Mouse (Mus musculus) G1E (cell line): ENCODE results near the gene Adgrb2. TPM values are rescaled to one million over a fixed set of nuclear protein-coding genes. Genes with fewer than 3 reads are reported as not detected.

Experiments
- ATAC-seq: 2 replicates; pipeline ENCODE4 v1.8.0; 2016; ENCODE audit warnings: mild to moderate bottlenecking; ENCODE audit not compliant: insufficient number of reproducible peaks, poor library complexity, low FRiP score, severe bottlenecking; ENCODE audit errors: extremely low read depth
- DNase-seq: peaks from one replicate; pipeline ENCODE4 v3.0.0; 2012; ENCODE audit warnings: low spot score
- H3K27me3 ChIP-seq: 2 replicates; pipeline ENCODE4 v1.6.1; 2012; ENCODE audit warnings: mild to moderate bottlenecking, low read length, inconsistent platforms; ENCODE audit not compliant: insufficient read depth
- H3K36me3 ChIP-seq: replicated peaks from 2 replicates; pipeline ENCODE3; 2012; ENCODE audit warnings: mild to moderate bottlenecking, inconsistent platforms
- H3K4me1 ChIP-seq: 2 replicates; pipeline ENCODE4 v1.6.1; 2012; ENCODE audit warnings: low read depth, low read length, inconsistent platforms, mixed read lengths; ENCODE audit not compliant: insufficient read depth
- H3K4me3 ChIP-seq: 2 replicates; pipeline ENCODE4 v1.5.1; 2012; ENCODE audit warnings: low read depth, mild to moderate bottlenecking, inconsistent platforms, low read length, moderate library complexity, mixed read lengths
- H3K9me3 ChIP-seq: replicated peaks from 2 replicates; pipeline ENCODE4 v1.6.1; 2012; ENCODE audit warnings: inconsistent platforms
- CTCF ChIP-seq: IDR thresholded peaks from 2 replicates; pipeline ENCODE4 v1.5.1; 2012; ENCODE audit warnings: low read depth, low read length, inconsistent platforms, mixed read lengths
- GATA1 ChIP-seq: IDR thresholded peaks from 2 replicates; pipeline ENCODE4 v1.6.1; 2012; ENCODE audit warnings: borderline replicate concordance, low read length, inconsistent platforms, mixed read lengths
- GATA2 ChIP-seq: IDR thresholded peaks from 2 replicates; pipeline ENCODE4 v1.6.1; 2012; ENCODE audit warnings: low read depth, low read length, inconsistent platforms, borderline replicate concordance
- POLR2AphosphoS5 ChIP-seq: IDR thresholded peaks from 2 replicates; pipeline ENCODE4 v1.6.1; 2012; ENCODE audit warnings: low read depth, low read length, inconsistent platforms; ENCODE audit not compliant: insufficient replicate concordance
- TAL1 ChIP-seq: conservative IDR thresholded peaks from 2 replicates; pipeline ENCODE4 v1.6.1; 2012; ENCODE audit warnings: low read depth, low read length, inconsistent platforms, mixed read lengths
- polyA plus RNA-seq: library from polyadenylated mRNA; stranded (reverse); fragments of >175 nt; gene quantifications from 2 replicates; pipeline ENCODE4 v1.2.3, GENCODE M21; 2012
- total RNA-seq, 2 experiments: library from RNA; stranded (forward) in 1 of 2; stranded (reverse) in 1 of 2; fragments of 200-1000 nt in 1 of 2; fragments of >200 nt in 1 of 2; fragmentation: Nextera tagmentation in 1 of 2; gene quantifications; 2 replicates each; pipeline ENCODE4 v1.2.3; 2014 to 2017

Adgrb2 gene
- total and polyA plus RNA-seq, 3 experiments = 0.71 TPM; not detected in 2

- ATAC-seq (no peak), DNase-seq (no peak)
- TF ChIP-seq POLR2AphosphoS5 = no peak
- TF ChIP-seq GATA2 = no peak
- TF ChIP-seq CTCF = no peak
- TF ChIP-seq GATA1 = no peak
- no peak for TF ChIP-seq TAL1
- H3K4me3 ChIP-seq = no peak overlapping the region
- H3K4me1 ChIP-seq = no peaks in the 10 kb centered on the region
- H3K27me3 ChIP-seq = peaks cover 28% of the 10 kb centered on the region
- H3K9me3 ChIP-seq = no peaks in the 10 kb centered on the region
- H3K36me3 ChIP-seq = no peaks in the 10 kb centered on the region
These were observed 17.5 kb downstream of the Adgrb2 start for GRCm38 (mm10) chr4:130002157-130002556.

GRCm38 (mm10) chr4:130005593-130005992 lies 20.9 kb downstream of the Adgrb2 start:
- no peak overlapping the region for H3K4me3 ChIP-seq
- ATAC-seq = no peak
- H3K4me1 ChIP-seq = no peaks in the 10 kb centered on the region
- no peaks in the 10 kb centered on the region for H3K9me3 ChIP-seq
- H3K36me3 ChIP-seq = no peaks in the 10 kb centered on the region
- no peak for DNase-seq
- H3K27me3 ChIP-seq = peaks cover 30% of the 10 kb centered on the region; the same call in 1 of the 2 replicates
- TF ChIP-seq GATA2 (no peak), GATA1 (no peak), CTCF (no peak), TAL1 (no peak), POLR2AphosphoS5 (no peak)

GRCm38 (mm10) chr4:130006533-130006932 lies 21.9 kb downstream of the Adgrb2 start:
- Histone ChIP-seq H3K4me1 (no peaks in the 10 kb centered on the region), H3K27me3 (peaks cover 30% of the 10 kb centered on the region; the same call in 1 of the 2 replicates), H3K9me3 (no peaks in the 10 kb centered on the region), H3K36me3 (no peaks in the 10 kb centered on the region), H3K4me3 (no peak overlapping the region)
- no peak for ATAC-seq
- DNase-seq = no peak
- TF ChIP-seq POLR2AphosphoS5 (no peak), TAL1 (no peak), GATA1 (no peak), GATA2 (no peak), CTCF (no peak)

- TF ChIP-seq CTCF (no peak), TAL1 (no peak), GATA2 (no peak), GATA1 (no peak), POLR2AphosphoS5 (no peak)
- ATAC-seq (no peak), DNase-seq (no peak)
- no peaks in the 10 kb centered on the region for H3K36me3 ChIP-seq
- H3K4me3 ChIP-seq = no peak overlapping the region
- H3K4me1 ChIP-seq = no peaks in the 10 kb centered on the region
- H3K9me3 ChIP-seq = no peaks in the 10 kb centered on the region
- peaks cover 30% of the 10 kb centered on the region; the same call in 1 of the 2 replicates for H3K27me3 ChIP-seq
These were observed 24.4 kb downstream of the Adgrb2 start for GRCm38 (mm10) chr4:130009043-130009442.

GRCm38 (mm10) chr4:130010723-130011122 lies 26.1 kb downstream of the Adgrb2 start:
- no peaks in the 10 kb centered on the region for H3K36me3 ChIP-seq
- no peak for ATAC-seq
- H3K4me3 ChIP-seq = no peak overlapping the region
- TF ChIP-seq CTCF (no peak), POLR2AphosphoS5 (no peak), GATA2 (no peak), TAL1 (no peak), GATA1 (no peak)
- no peaks in the 10 kb centered on the region for H3K4me1 ChIP-seq
- no peaks in the 10 kb centered on the region for H3K9me3 ChIP-seq
- DNase-seq = no peak
- peaks cover 20% of the 10 kb centered on the region; the same call in 1 of the 2 replicates for H3K27me3 ChIP-seq

- ATAC-seq (no peak), DNase-seq (no peak)
- Histone ChIP-seq H3K36me3 (no peaks in the 10 kb centered on the region), H3K4me3 (no peak overlapping the region; the same call in 1 of the 2 replicates), H3K27me3 (peaks cover 27% of the 10 kb centered on the region; the same call in 1 of the 2 replicates), H3K4me1 (no peaks in the 10 kb centered on the region), H3K9me3 (no peaks in the 10 kb centered on the region)
- TF ChIP-seq TAL1 = no peak
- TF ChIP-seq GATA2 = no peak
- no peak for TF ChIP-seq POLR2AphosphoS5
- no peak for TF ChIP-seq CTCF
- no peak for TF ChIP-seq GATA1
These were observed 27.6 kb downstream of the Adgrb2 start for GRCm38 (mm10) chr4:130012234-130012633.
